Mouse (Mus musculus) MEL (cell line): ENCODE measurements around the gene Rnf185.

Source experiments
- BHLHE40 ChIP-seq: IDR thresholded peaks from 2 replicates; pipeline ENCODE4 v1.6.1; 2012; ENCODE audit warnings: low read depth, mild to moderate bottlenecking, inconsistent platforms, low read length, improper control_type of control experiment, borderline replicate concordance
- CHD1 ChIP-seq: IDR thresholded peaks from 2 replicates; pipeline ENCODE4 v1.6.1; 2012; ENCODE audit warnings: low read depth, mild to moderate bottlenecking, inconsistent platforms, low read length, improper control_type of control experiment
- CTCF ChIP-seq, 3 experiments: IDR thresholded peaks in 2 of 3; conservative IDR thresholded peaks in 1 of 3; 2 replicates each; pipeline ENCODE4 v1.5.1; 2011 to 2012; ENCODE audit warnings: low read length in 3 of 3, low read depth in 2 of 3, mild to moderate bottlenecking in 2 of 3, improper control_type of control experiment in 1 of 3, inconsistent platforms in 1 of 3, mixed read lengths in 1 of 3, moderate library complexity in 1 of 3; ENCODE audit not compliant: control insufficient read depth in 1 of 3, insufficient read depth in 1 of 3, poor library complexity in 1 of 3, severe bottlenecking in 1 of 3
- E2F4 ChIP-seq: IDR thresholded peaks from 2 replicates; pipeline ENCODE4 v1.6.1; 2011; ENCODE audit warnings: low read depth, low read length, improper control_type of control experiment, borderline replicate concordance
- EP300 ChIP-seq, 2 experiments: IDR thresholded peaks; 2 replicates each; pipeline ENCODE4 v1.6.1; 2011; ENCODE audit warnings: improper control_type of control experiment in 2 of 2, low read length in 2 of 2, low read depth in 1 of 2, mild to moderate bottlenecking in 1 of 2
- ETS1 ChIP-seq: IDR thresholded peaks from 2 replicates; pipeline ENCODE4 v1.6.1; 2012; ENCODE audit warnings: low read depth, mild to moderate bottlenecking, inconsistent platforms, low read length, improper control_type of control experiment, moderate library complexity
- MAFK ChIP-seq: IDR thresholded peaks from 2 replicates; pipeline ENCODE4 v1.6.1; 2011; ENCODE audit warnings: low read depth, mild to moderate bottlenecking, low read length, improper control_type of control experiment, borderline replicate concordance
- MAZ ChIP-seq: IDR thresholded peaks from 2 replicates; pipeline ENCODE4 v1.6.1; 2012; ENCODE audit warnings: low read depth, mild to moderate bottlenecking, inconsistent platforms, low read length, improper control_type of control experiment
- POLR2AphosphoS2 ChIP-seq: IDR thresholded peaks from 2 replicates; pipeline ENCODE4 v1.6.1; 2011; ENCODE audit warnings: low read length, improper control_type of control experiment
- POLR2AphosphoS5 ChIP-seq: IDR thresholded peaks from 2 replicates; pipeline ENCODE4 v1.6.1; 2012; ENCODE audit warnings: low read depth, borderline replicate concordance, mild to moderate bottlenecking, inconsistent platforms, low read length, moderate library complexity, mixed read lengths
- RCOR1 ChIP-seq: IDR thresholded peaks from 2 replicates; pipeline ENCODE4 v1.6.1; 2012; ENCODE audit warnings: low read depth, mild to moderate bottlenecking, inconsistent platforms, low read length, improper control_type of control experiment
- TBP ChIP-seq: IDR thresholded peaks from 2 replicates; pipeline ENCODE4 v1.8.0; 2011; ENCODE audit warnings: low read depth, low read length, improper control_type of control experiment
- TCF12 ChIP-seq: IDR thresholded peaks from 2 replicates; pipeline ENCODE4 v1.6.1; 2014; ENCODE audit warnings: low read depth, mild to moderate bottlenecking, inconsistent platforms, low read length, improper control_type of control experiment, moderate library complexity
- ZC3H11A ChIP-seq: IDR thresholded peaks from 2 replicates; pipeline ENCODE4 v1.6.1; 2012; ENCODE audit warnings: low read depth, mild to moderate bottlenecking, inconsistent platforms, low read length, improper control_type of control experiment

GRCm38 (mm10) chr11:3433809-3434208 lies 18.4 kb downstream of the Rnf185 start:
- no peak for TF ChIP-seq MAZ
- no peak for TF ChIP-seq ZC3H11A
- TF ChIP-seq TCF12, result no peak
- TF ChIP-seq POLR2AphosphoS2, result no peak
- TF ChIP-seq CTCF (IDR thresholded peaks at IDR 0.05 in 2 of 3, conservative IDR thresholded peaks at IDR 0.05 in 1 of 3; ENCODE audit: control insufficient read depth in 1 of 3, insufficient read depth in 1 of 3, low read depth in 2 of 3, low read length in 3 of 3, poor library complexity in 1 of 3, severe bottlenecking in 1 of 3), result no peak
- TF ChIP-seq E2F4, result no peak
- no peak for TF ChIP-seq TBP
- TF ChIP-seq POLR2AphosphoS5, result no peak
- no peak for TF ChIP-seq EP300 (IDR thresholded peaks at IDR 0.05; ENCODE audit: low read depth in 1 of 2, low read length in 2 of 2)
- no peak for TF ChIP-seq RCOR1
- TF ChIP-seq BHLHE40, result no peak
- TF ChIP-seq CHD1, result no peak
- no peak; the same call in 1 of the 2 replicates for TF ChIP-seq ETS1
- no peak for TF ChIP-seq MAFK
